ENCODE assay signal across 17 mouse cellular contexts in the genomic region with DNA sequence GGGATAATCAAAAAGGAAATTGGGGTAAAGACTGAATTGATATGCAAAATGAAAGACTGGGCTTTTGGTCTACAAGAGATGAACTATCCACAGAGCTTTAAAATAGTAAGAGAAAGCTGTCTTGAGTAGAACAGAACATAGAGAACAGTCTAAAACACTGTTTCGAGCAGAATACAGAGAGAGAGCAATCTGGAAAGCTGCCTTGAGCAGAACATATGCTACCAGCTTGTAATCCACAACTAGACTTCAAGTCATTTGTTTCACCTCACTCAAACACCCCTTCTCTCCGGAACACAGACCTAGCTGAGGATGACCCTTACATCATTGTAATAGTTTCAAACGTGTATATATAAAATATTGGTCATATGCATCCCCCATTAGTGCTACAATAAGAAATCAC.
"Had no signal": no experiment of that assay in that cellular context is flagged by ENCODE, and none has a peak within 500 bp of the region (broad histone marks: within the 10 kb centered on the region; RNA-seq: fewer than 3 reads in every experiment).

No protein-coding gene starts in this region.

- H3K9me3 ChIP-seq: neural tube, embryonic 12.5 days; stomach, embryonic 15.5 days had no signal

- H3K4me1 ChIP-seq: neural tube, embryonic 12.5 days; neural tube, embryonic 13.5 days; neural tube, embryonic 15.5 days; stomach, embryonic 15.5 days had no signal

- H3K4me3 ChIP-seq: neural tube, embryonic 12.5 days; neural tube, embryonic 13.5 days; neural tube, embryonic 15.5 days; stomach, embryonic 15.5 days had no signal

- H3K27me3 ChIP-seq: neural tube, embryonic 12.5 days; neural tube, embryonic 13.5 days; neural tube, embryonic 15.5 days; stomach, embryonic 15.5 days had no signal

- H3K9ac ChIP-seq: neural tube, embryonic 12.5 days; neural tube, embryonic 13.5 days; neural tube, embryonic 15.5 days; stomach, embryonic 15.5 days had no signal

- H3K36me3 ChIP-seq: neural tube, embryonic 12.5 days; neural tube, embryonic 13.5 days; neural tube, embryonic 15.5 days; stomach, embryonic 15.5 days had no signal

- H3K27ac ChIP-seq: neural tube, embryonic 12.5 days; neural tube, embryonic 13.5 days; neural tube, embryonic 15.5 days; stomach, embryonic 15.5 days; stomach, postnatal 0 days had no signal

- DNase-seq: retina, postnatal 1 day; right cerebral cortex, adult 18-20 months; right cerebral cortex, postnatal 14 days; right cerebral cortex, postnatal 25 days; right cerebral cortex, postnatal 4 days; spleen, adult 18-20 months; thymus, adult 18-20 months; thymus, adult 2 months; thymus, postnatal 14 days; thymus, postnatal 25 days; thymus, postnatal 36 days; thymus, postnatal 4 days had no signal

- H3K4me2 ChIP-seq: neural tube, embryonic 12.5 days; neural tube, embryonic 13.5 days; neural tube, embryonic 15.5 days; stomach, embryonic 15.5 days had no signal
